Mouse (Mus musculus) left cerebral cortex, postnatal 14 days (tissue): ENCODE results near the gene Gm37419. TPM values are rescaled to one million over a fixed set of nuclear protein-coding genes. Genes with fewer than 3 reads are reported as not detected.
A peak's percentile ranks its signal among the peaks of the same experiment; 100 is the strongest.

Experiments
- DNase-seq, 2 experiments: peaks; one replicate each; pipeline ENCODE4 v3.0.0; 2021 to 2022; ENCODE audit warnings: low spot score in 2 of 2, mixed read lengths in 1 of 2
- intact Hi-C: fragments of 180-260 bp; cut with DNase I; formaldehyde crosslinking; loops from one replicate; pipeline ENCODE4 v1.15.1; 2025
- long read RNA-seq, 2 experiments: library from polyadenylated mRNA; stranded (forward); transcript quantifications; one replicate each; pipeline ENCODE4 v2.0.0; 2021
- total RNA-seq, 2 experiments: library from RNA; stranded (reverse); gene quantifications; 2 replicates each; pipeline ENCODE4 v1.2.3; 2021

Gm37419 gene
- not detected for total RNA-seq
- long read RNA-seq, experiment 1 = 0 reads
- long read RNA-seq, experiment 2 = 0 reads

GRCm38 (mm10) chr16:23988466-23989208 is at the start of gene Gm37419, which contains the start of gene Bcl6:
TSS of gene Gm37419 (plus strand) at chr16:23988482.
TSS of gene Bcl6 (minus strand) at chr16:23988852.
- intact Hi-C loops = loop anchor here (5.0 to 10.0 kb wide), 4 partner anchors 294 to 926 kb away; partner anchors contain the start of gene Lpp
- DNase-seq = peak; percentile 86 to 87

GRCm38 (mm10) chr16:23944801-23945200 is 43.5 kb upstream of the Gm37419 start:
- intact Hi-C loops = no loop called here
- no peak for DNase-seq

DNA sequence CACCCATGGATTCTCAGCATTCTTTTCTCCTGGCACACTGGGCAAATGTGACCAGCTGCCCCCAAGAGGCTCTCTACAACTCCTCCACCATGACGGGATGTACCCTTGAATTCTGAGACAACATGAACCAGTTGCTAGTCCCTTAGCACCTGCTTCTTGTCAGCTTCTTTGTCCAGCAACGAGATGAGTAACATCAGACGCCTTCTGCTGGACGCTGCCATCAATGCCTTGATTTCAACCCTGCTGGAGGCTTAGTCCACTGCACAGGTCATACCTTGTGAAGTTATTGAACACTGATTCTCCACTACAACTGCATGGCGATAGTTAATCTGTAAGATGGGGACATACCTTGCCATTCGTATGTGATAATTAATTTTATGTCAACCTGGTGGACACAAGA is 40.6 kb upstream of the Gm37419 start:
- intact Hi-C loops = no loop called here
- no peak for DNase-seq

- intact Hi-C loops = loop anchor here (2.0 kb wide), 3 partner anchors 53 to 499 kb away; no protein-coding TSS in a partner anchor
- DNase-seq = no peak
Measured at GRCm38 (mm10) chr16:23952101-23952727, 36.1 kb upstream of the Gm37419 start.

- peak; percentile 69 to 77 for DNase-seq
Measured at GRCm38 (mm10) chr16:23953189-23953958, 34.9 kb upstream of the Gm37419 start.

GRCm38 (mm10) chr16:23953959-23954260 is 34.4 kb upstream of the Gm37419 start:
- intact Hi-C loops = loop anchor here (2.0 kb wide), 3 partner anchors 55 to 501 kb away; no protein-coding TSS in a partner anchor
- DNase-seq = no peak

More at GRCm38 (mm10) chr16:23953189-23953958, 34.9 kb upstream of the Gm37419 start:
- intact Hi-C loops = loop anchor here (2.0 kb wide), 3 partner anchors 55 to 501 kb away; no protein-coding TSS in a partner anchor

DNA sequence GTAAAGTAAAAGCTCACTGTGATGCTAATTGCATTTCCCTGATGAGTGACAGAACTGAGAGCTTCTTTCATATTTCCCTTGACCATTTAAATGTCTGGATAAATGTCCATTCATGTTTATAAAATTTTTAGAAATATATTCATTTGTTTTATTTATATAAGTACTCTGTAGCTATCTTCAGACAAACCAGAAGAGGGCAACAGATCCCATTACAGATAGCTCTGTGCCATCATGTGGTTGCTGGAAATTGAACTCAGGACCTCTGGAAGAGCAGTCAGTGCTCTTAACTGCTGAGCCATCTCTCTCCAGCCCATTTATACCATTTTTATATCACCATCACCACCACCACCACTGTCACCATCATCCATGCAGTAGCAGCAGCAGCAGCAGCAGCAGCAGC is 29.3 kb upstream of the Gm37419 start:
- intact Hi-C loops = no loop called here

DNA sequence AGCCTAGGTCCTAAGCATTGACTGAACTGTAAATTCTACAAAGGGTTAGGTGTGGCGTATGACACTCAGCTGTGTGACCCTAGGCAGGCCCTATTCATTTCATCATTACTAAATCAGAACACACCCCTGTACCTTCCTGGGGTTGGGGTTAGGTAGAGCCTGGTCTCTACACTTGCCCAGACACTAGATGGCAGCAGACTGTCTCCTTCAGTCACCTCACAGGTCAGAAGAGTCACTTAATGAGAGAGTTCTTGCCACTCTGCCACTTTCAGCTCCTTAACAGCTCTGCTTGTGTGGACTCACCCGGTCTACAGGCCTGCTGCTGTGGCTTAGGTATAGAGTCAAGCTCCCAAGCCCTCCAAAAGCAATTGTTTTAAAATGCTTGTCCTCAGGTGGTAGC is 25.9 kb upstream of the Gm37419 start:
- intact Hi-C loops = no loop called here
- DNase-seq = no peak

More for the DNA sequence above, 29.3 kb upstream of the Gm37419 start:
- no peak for DNase-seq

GRCm38 (mm10) chr16:23963896-23964668 is 24.2 kb upstream of the Gm37419 start:
- intact Hi-C loops = no loop called here
- no peak for DNase-seq

DNA sequence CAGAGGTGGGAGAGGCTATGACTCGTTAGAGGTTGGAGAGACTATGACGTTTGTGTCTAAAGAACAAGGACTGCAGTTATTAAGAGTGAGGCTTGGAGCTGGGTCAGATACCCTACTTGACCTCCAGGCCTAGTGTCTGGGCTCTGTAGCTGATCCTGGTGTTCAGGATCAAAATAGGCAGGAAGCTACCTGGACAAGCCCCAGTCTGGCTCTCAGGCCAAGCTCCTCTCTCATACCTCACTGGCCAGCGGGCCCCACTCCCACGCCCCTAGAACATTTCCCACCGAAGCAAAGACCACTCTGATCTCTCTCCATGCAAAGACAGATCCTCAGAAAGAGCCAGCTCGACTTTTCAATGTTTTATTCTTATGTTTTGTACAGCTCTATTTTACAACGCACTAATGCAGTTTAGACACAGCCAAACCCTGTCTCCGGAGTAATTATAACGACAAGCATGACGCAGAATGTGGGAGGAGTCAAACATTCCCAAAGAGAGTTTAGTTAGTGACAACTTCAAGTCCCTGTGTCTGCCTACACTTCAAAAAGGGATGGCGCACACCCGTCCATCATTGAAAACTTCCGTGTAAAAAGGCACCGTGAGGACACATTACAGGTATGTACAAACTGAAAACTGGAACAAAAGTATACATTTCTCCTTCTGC is 23.4 kb upstream of the Gm37419 start:
- intact Hi-C loops = no loop called here
- DNase-seq = no peak

- DNase-seq = no peak
Measured at GRCm38 (mm10) chr16:23966066-23966465, 22.2 kb upstream of the Gm37419 start.

DNA sequence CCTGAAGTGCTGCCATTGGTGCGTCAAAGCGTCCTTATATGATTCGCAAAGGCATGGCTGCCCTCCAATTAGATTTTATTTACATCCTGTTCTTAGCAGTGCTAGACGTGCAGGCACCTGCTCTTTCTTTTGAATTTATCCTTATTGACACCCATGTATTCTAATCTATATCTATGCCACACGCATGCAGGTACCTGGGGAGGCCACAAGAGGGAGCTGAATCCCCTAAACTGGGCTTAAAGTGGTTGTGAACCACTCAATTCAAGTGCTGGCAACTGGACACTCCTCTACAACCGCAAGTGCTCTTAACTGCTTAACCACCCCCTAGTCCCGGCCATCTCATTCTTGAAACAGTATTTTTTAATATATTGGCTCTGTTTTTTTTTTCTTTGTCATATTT is 21.0 kb upstream of the Gm37419 start:
- intact Hi-C loops = no loop called here
- DNase-seq = no peak

More at GRCm38 (mm10) chr16:23966066-23966465, 22.2 kb upstream of the Gm37419 start:
- intact Hi-C loops = no loop called here

GRCm38 (mm10) chr16:23968888-23969287 is 19.4 kb upstream of the Gm37419 start:
- intact Hi-C loops = no loop called here
- DNase-seq = no peak

- DNase-seq = no peak
- intact Hi-C loops = no loop called here
Measured at GRCm38 (mm10) chr16:23969919-23970318, 18.4 kb upstream of the Gm37419 start.

DNA sequence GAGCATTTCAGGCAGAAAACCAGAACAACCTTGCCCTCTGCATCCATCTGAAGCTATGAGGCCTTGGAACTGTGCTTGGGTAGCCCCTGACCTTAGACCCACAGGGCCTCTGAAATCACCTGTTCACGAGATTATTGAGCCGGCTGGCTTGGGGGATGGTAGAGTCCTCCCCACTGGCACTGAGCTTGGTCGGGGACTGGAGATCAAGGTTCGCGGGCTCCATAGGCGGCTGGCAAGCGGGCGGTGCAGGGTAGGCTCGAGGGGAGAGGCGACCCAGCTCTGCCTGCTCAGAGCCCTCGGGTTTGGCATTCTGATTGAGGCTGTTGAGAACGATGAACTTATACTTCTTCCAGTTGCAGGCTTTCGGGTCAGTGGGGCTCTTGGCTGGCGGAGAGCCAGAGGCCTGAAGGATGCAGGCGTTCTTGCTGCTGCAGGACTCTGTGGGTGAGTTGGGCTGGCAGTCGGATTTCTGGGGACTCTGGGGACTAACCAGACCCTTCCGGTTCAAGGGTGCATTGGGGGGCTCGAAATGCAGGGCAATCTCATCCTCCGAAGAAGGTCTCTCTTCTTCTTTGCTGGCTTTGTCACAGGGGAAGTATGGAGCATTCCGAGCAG is 16.0 kb upstream of the Gm37419 start:
- DNase-seq = no peak
- intact Hi-C loops = no loop called here

DNA sequence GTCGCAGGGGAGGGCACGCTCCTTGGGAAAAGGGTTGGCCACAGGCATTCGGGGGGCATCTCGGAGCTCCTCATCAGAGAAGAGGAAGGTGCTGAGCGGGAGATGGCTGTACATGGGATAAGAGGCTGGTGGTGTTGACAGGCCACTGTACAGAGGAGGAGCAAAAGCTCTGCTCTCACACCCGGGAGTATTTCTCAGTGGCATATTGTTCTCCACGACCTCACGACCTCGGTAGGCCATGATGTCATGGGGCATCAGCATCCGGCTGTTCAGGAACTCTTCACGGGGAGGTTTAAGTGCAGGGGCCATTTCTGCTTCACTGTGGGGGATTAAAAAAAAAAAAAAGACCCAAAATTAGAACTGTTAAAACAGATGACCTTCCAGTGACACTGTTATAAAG is 15.4 kb upstream of the Gm37419 start:
- no peak for DNase-seq
- intact Hi-C loops = no loop called here

GRCm38 (mm10) chr16:23973635-23974367 is 14.5 kb upstream of the Gm37419 start:
- DNase-seq = no peak
- intact Hi-C loops = no loop called here

GRCm38 (mm10) chr16:23976196-23976595 is 12.1 kb upstream of the Gm37419 start:
- no peak for DNase-seq
- intact Hi-C loops = no loop called here
